Mouse (Mus musculus) forebrain, embryonic 14.5 days (tissue): Measurements from ENCODE around the gene Dmkn. TPM values are rescaled to one million over a fixed set of nuclear protein-coding genes. Genes with fewer than 3 reads are reported as not detected.
A peak's percentile ranks its signal among the peaks of the same experiment; 100 is the strongest.
"Not testable (repeated sequence)": the region's sequence is repeated elsewhere in the genome, so short reads cannot be mapped to it uniquely, and the experiment has no call there.

Experiments used
- ATAC-seq: fragments of 200-750 bp; cut with Nextera tagmentation; 2 replicates; pipeline ENCODE4 v1.8.0; 2017; ENCODE audit warnings: mild to moderate bottlenecking, moderate library complexity
- DNase-seq: peaks from one replicate; pipeline ENCODE4 v3.0.0-alpha.2; 2015; ENCODE audit warnings: low spot score
- H3K27ac ChIP-seq: fragments of 300-500 bp; sonication (generic); 2 replicates; pipeline ENCODE4 v1.5.1; 2014; ENCODE audit warnings: low read depth, mild to moderate bottlenecking, control low read depth, low read length, moderate library complexity
- H3K27me3 ChIP-seq: fragments of 300-500 bp; sonication (generic); replicated peaks from 2 replicates; pipeline ENCODE4 v1.6.1; 2014; ENCODE audit warnings: low read length, control low read depth, mixed read lengths; ENCODE audit not compliant: control insufficient read depth, insufficient read depth
- H3K36me3 ChIP-seq: fragments of 300-500 bp; sonication (generic); 2 replicates; pipeline ENCODE4 v1.6.1; 2014; ENCODE audit warnings: low read length, control low read depth; ENCODE audit not compliant: control insufficient read depth, insufficient read depth
- H3K4me1 ChIP-seq: fragments of 300-500 bp; sonication (generic); 2 replicates; pipeline ENCODE4 v1.6.1; 2014; ENCODE audit warnings: antibody characterized with exemption, low read length, control low read depth; ENCODE audit not compliant: control insufficient read depth, insufficient read depth
- H3K4me2 ChIP-seq: fragments of 300-500 bp; sonication (generic); 2 replicates; pipeline ENCODE4 v1.6.1; 2014; ENCODE audit warnings: mild to moderate bottlenecking, control low read depth, low read length
- H3K4me3 ChIP-seq: fragments of 300-500 bp; sonication (generic); 2 replicates; pipeline ENCODE4 v1.5.1; 2014; ENCODE audit warnings: low read depth, low read length, control low read depth
- H3K9ac ChIP-seq: fragments of 300-500 bp; sonication (generic); 2 replicates; pipeline ENCODE4 v1.6.1; 2014; ENCODE audit warnings: mild to moderate bottlenecking, low read length, control low read depth, moderate library complexity
- H3K9me3 ChIP-seq: fragments of 300-500 bp; sonication (generic); replicated peaks from 2 replicates; pipeline ENCODE4 v1.6.1; 2016; ENCODE audit warnings: low read length, control low read depth, mixed read lengths; ENCODE audit not compliant: control insufficient read depth
- WGBS: fragments of 180-500 bp; shearing (Covaris S2); extraction: QIAGEN DNeasy Blood & Tissue Kit; methylation state at CpG from one replicate; pipeline ENCODE4 v1.1.7; 2014; 5-methylcytosine and 5-hydroxymethylcytosine counted together
- polyA plus RNA-seq: library from polyadenylated mRNA; unstranded; fragments of >200 nt; fragmentation: Nextera tagmentation; extraction: Ambion mirVana; gene quantifications from 2 replicates; pipeline ENCODE4 v1.2.1, GENCODE M21; 2014

Gene Dmkn
- polyA plus RNA-seq, 1 experiment from 2014 or later = 0.88 TPM

- Histone ChIP-seq H3K9ac (peak within 1 kb of the TSS; percentile 90), H3K4me1 (peaks cover 17% of the 10 kb centered on the region), H3K27ac (peak within 1 kb of the TSS; percentile 90), H3K4me2 (peak within 1 kb of the TSS; percentile 84), H3K27me3 (no peaks in the 10 kb centered on the region), H3K4me3 (peak within 1 kb of the TSS; percentile 80), H3K36me3 (peaks cover 32% of the 10 kb centered on the region), H3K9me3 (no peaks in the 10 kb centered on the region)
- WGBS = under 1% methylated on average over 60 of the region's 60 CpGs
- peak; percentile 98 for ATAC-seq
- DNase-seq = peak; percentile 98
Measured at GRCm38 (mm10) chr7:30729396-30730063, 34.0 kb upstream of the Dmkn start, which contains the start of gene Tmem147. Gene Tmem147 (minus strand): TSS chr7:30729540.

GRCm38 (mm10) chr7:30730064-30730722 lies 33.4 kb upstream of the Dmkn start:
- Histone ChIP-seq H3K4me3 (peak overlapping the region; percentile 80), H3K9ac (peak overlapping the region; percentile 90), H3K4me2 (peak overlapping the region; percentile 84), H3K27ac (peak overlapping the region; percentile 90), H3K4me1 (peaks cover 17% of the 10 kb centered on the region), H3K36me3 (peaks cover 32% of the 10 kb centered on the region)
- DNase-seq (peak; percentile 16), ATAC-seq (peak; percentile 24)
- H3K27me3 ChIP-seq, H3K9me3 ChIP-seq: not testable (repeated sequence)
- WGBS = 6% methylated on average over 13 of the region's 22 CpGs

- peaks cover 52% of the 10 kb centered on the region for H3K36me3 ChIP-seq
Measured at GRCm38 (mm10) chr7:30736211-30736610, 27.3 kb upstream of the Dmkn start.

GRCm38 (mm10) chr7:30742570-30742969 lies 21.0 kb upstream of the Dmkn start:
- H3K9me3 ChIP-seq, H3K4me1 ChIP-seq, H3K27me3 ChIP-seq, H3K4me2 ChIP-seq, DNase-seq, H3K9ac ChIP-seq, H3K27ac ChIP-seq, H3K4me3 ChIP-seq, ATAC-seq: not testable (repeated sequence)
- 71% methylated on average over 2 of the region's 2 CpGs for WGBS
- 0 out of 2 replicates have a peak, but pooled peaks cover 10% of the 10 kb centered on the region for H3K36me3 ChIP-seq

More at GRCm38 (mm10) chr7:30736211-30736610, 27.3 kb upstream of the Dmkn start:
- no peaks in the 10 kb centered on the region for H3K9me3 ChIP-seq
- no peak overlapping the region for H3K4me2 ChIP-seq
- ATAC-seq (no peak), DNase-seq (no peak)
- 89% methylated on average over 3 of the region's 3 CpGs for WGBS
- H3K9ac ChIP-seq = no peak overlapping the region
- H3K27me3 ChIP-seq = no peaks in the 10 kb centered on the region
- H3K4me3 ChIP-seq = no peak overlapping the region
- no peak overlapping the region for H3K27ac ChIP-seq
- no peaks in the 10 kb centered on the region; the same call in 1 of the 2 replicates for H3K4me1 ChIP-seq

- no CpG with 5 or more reads among the region's 4 CpGs for WGBS
Measured at GRCm38 (mm10) chr7:30743617-30744016, 19.9 kb upstream of the Dmkn start, which contains the start of gene Gapdhs. Gene Gapdhs (minus strand): TSS chr7:30743681.

GRCm38 (mm10) chr7:30744022-30744598 lies 19.4 kb upstream of the Dmkn start:
- H3K9me3 ChIP-seq = no peaks in the 10 kb centered on the region
- H3K4me2 ChIP-seq = no peak overlapping the region
- 46% methylated on average over 4 of the region's 4 CpGs for WGBS
- H3K27me3 ChIP-seq = no peaks in the 10 kb centered on the region
- no peak overlapping the region for H3K9ac ChIP-seq
- ATAC-seq = no peak
- no peak for DNase-seq
- no peak overlapping the region for H3K4me3 ChIP-seq
- H3K4me1 ChIP-seq = no peaks in the 10 kb centered on the region
- H3K36me3 ChIP-seq = 0 out of 2 replicates have a peak, but pooled peaks cover 5% of the 10 kb centered on the region
- no peak overlapping the region for H3K27ac ChIP-seq

More at GRCm38 (mm10) chr7:30743617-30744016, 19.9 kb upstream of the Dmkn start, which contains the start of gene Gapdhs:
- not testable (repeated sequence) for H3K36me3 ChIP-seq, ATAC-seq, H3K4me2 ChIP-seq, H3K4me1 ChIP-seq, H3K27me3 ChIP-seq, H3K9ac ChIP-seq, DNase-seq, H3K4me3 ChIP-seq, H3K27ac ChIP-seq, H3K9me3 ChIP-seq

GRCm38 (mm10) chr7:30747525-30748204 lies 15.9 kb upstream of the Dmkn start:
- no peak overlapping the region for H3K4me2 ChIP-seq
- 87% methylated on average over 7 of the region's 7 CpGs for WGBS
- H3K9ac ChIP-seq = no peak overlapping the region
- H3K4me1 ChIP-seq = no peaks in the 10 kb centered on the region
- no peak overlapping the region for H3K4me3 ChIP-seq
- H3K27ac ChIP-seq = no peak overlapping the region
- ATAC-seq (no peak), DNase-seq (no peak)
- H3K36me3 ChIP-seq = no peaks in the 10 kb centered on the region
- H3K9me3 ChIP-seq = no peaks in the 10 kb centered on the region
- H3K27me3 ChIP-seq = no peaks in the 10 kb centered on the region

- DNase-seq = no peak
- no peaks in the 10 kb centered on the region for H3K9me3 ChIP-seq
- H3K27me3 ChIP-seq = no peaks in the 10 kb centered on the region
- H3K9ac ChIP-seq = no peak overlapping the region
- 91% methylated on average over 13 of the region's 13 CpGs for WGBS
- no peak overlapping the region for H3K4me3 ChIP-seq
- no peak for ATAC-seq
- no peak overlapping the region for H3K4me2 ChIP-seq
- H3K36me3 ChIP-seq = 0 out of 2 replicates have a peak, but pooled peaks cover 2% of the 10 kb centered on the region
- no peaks in the 10 kb centered on the region for H3K4me1 ChIP-seq
- H3K27ac ChIP-seq = no peak overlapping the region
Measured at GRCm38 (mm10) chr7:30749824-30750606, 13.5 kb upstream of the Dmkn start.
